Mouse (Mus musculus): ENCODE results near the gene Gstt4. TPM values are rescaled to one million over a fixed set of nuclear protein-coding genes. Genes with fewer than 3 reads are reported as not detected.

Gstt4 gene
- polyA plus RNA-seq, 1 experiment, result not detected

DNA sequence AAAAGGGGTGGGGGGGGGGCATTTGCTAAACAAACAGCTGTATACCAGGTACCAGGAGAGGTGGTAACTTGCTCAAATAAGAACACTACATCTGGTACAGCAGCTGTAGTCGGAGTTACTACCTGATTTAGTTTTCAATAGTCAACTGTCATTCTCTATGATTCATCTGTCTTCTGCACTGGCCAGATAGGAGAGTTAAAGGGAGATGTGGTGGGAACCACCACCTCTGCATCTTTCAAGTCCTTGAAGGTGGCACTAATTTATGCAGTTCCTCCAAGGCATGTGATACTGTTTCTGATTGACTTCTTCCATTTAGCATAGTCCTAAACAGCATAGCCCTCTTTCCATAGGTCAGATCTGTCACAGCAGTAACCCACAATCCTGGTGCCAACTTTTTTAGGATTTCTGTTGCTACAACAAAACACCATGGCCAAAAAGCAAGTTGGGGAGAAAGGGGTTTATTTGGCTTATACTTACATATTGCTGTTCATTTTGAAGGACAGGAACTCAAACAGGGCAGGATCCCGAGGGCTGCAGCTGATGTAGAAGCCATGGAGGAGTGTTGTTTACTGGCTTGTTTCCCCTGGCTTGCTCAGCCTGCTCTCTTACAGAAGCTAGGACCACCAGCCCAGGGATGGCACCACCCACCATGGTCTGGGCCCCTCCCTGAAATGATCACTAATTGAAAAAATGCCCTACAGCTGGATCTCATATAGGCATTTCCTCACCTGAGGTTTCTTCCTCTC is 7.4 kb upstream of the Gstt4 start:
- Histone ChIP-seq H3K79me3 (ENCODE audit: low read depth) (no peaks in the 10 kb centered on the region), H3K36me3 (ENCODE audit: control insufficient read depth, insufficient read depth) (no peaks in the 10 kb centered on the region), H3ac (ENCODE audit: control insufficient read depth, insufficient read length, low read depth) (no peak overlapping the region), H3K4me3 (ENCODE audit: insufficient read depth, poor library complexity, severe bottlenecking) (no peak overlapping the region), H3K27me3 (ENCODE audit: control insufficient read depth, insufficient read depth, insufficient read length) (no peaks in the 10 kb centered on the region), H3K79me2 (ENCODE audit: control insufficient read depth, insufficient read depth) (no peaks in the 10 kb centered on the region)
- TF ChIP-seq CEBPB (IDR thresholded peaks at IDR 0.05; ENCODE audit: low read depth), result no peak
- TF ChIP-seq USF1 (IDR thresholded peaks at IDR 0.05; ENCODE audit: low read depth), result no peak
- no peak for TF ChIP-seq MAX (IDR thresholded peaks at IDR 0.05)
- no peak for TF ChIP-seq FOSL1 (IDR thresholded peaks at IDR 0.05; ENCODE audit: insufficient read depth, low read length, poor library complexity, severe bottlenecking)
- TF ChIP-seq MYOG (IDR thresholded peaks at IDR 0.05; ENCODE audit: control insufficient read depth, extremely low read depth, insufficient read length), result no peak
- no peak for TF ChIP-seq MYOD1 (IDR thresholded peaks at IDR 0.05; ENCODE audit: control insufficient read depth, insufficient read length, low read depth)
- TF ChIP-seq CTCF (IDR thresholded peaks at IDR 0.05; ENCODE audit: control insufficient read depth, insufficient read depth, insufficient read length), result no peak

DNA sequence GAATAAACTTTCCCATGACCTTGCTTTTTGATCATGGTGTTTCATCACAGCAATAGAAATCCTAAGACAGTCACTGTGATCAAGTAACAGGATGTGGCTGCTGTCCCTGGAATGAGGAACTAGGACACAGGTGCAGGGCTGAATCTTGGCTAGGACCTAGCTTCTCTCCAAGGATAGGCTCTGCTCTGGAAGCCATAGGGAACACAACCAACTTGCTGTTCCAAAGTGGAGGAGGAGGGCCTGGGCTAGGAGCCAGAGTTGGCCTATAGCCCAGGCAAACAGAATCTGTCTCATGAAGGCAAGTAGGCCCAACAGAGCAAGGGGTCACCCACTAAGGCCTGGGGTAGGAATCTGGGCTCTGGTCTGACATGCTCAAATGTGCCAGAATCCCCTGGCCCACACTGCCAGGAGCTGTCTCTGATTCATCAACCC is 6.2 kb upstream of the Gstt4 start:
- Histone ChIP-seq H3K4me3 (ENCODE audit: insufficient read depth, poor library complexity, severe bottlenecking) (no peak overlapping the region), H3K79me3 (ENCODE audit: low read depth) (no peaks in the 10 kb centered on the region), H3ac (ENCODE audit: control insufficient read depth, insufficient read length, low read depth) (no peak overlapping the region), H3K36me3 (ENCODE audit: control insufficient read depth, insufficient read depth) (no peaks in the 10 kb centered on the region), H3K79me2 (ENCODE audit: control insufficient read depth, insufficient read depth) (no peaks in the 10 kb centered on the region), H3K27me3 (ENCODE audit: control insufficient read depth, insufficient read depth, insufficient read length) (no peaks in the 10 kb centered on the region)
- no peak for TF ChIP-seq MYOG (IDR thresholded peaks at IDR 0.05; ENCODE audit: control insufficient read depth, extremely low read depth, insufficient read length)
- no peak for TF ChIP-seq FOSL1 (IDR thresholded peaks at IDR 0.05; ENCODE audit: insufficient read depth, low read length, poor library complexity, severe bottlenecking)
- TF ChIP-seq CEBPB (IDR thresholded peaks at IDR 0.05; ENCODE audit: low read depth), result peak; percentile 58

DNA sequence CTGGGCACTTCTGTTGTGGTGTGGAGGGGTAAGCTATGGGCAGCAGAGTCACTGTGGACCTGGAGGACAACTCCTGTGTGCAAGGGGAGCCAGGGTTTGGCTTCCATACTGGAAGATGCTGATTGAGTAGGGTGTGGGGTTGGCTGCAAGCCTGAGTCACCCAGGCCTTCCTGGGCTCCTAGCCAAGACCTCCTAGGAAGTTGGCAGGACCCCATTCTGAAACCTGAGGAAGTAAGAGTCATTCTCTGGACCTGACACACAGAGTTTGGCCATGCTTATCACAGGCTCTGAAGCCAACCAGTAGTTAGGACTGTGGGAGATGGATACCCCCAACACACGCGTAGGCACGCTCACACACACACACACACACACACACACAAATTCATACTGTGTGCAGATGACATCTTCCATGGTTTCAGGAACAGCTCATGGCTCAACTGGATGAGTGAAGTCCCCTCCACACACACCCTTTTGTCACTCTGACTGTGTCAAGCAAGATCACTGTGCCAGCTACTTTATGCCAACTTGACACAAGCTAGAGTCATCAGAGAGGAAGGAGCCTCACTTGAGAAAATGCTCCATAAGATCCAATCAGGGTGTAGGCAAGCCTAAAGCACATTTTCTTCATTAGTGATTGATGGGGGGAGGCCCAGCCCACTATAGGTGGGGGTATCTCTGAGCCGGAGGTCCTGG is 5.5 kb upstream of the Gstt4 start:
- Histone ChIP-seq H3K27me3 (ENCODE audit: control insufficient read depth, insufficient read depth, insufficient read length) (no peaks in the 10 kb centered on the region), H3K79me3 (ENCODE audit: low read depth) (no peaks in the 10 kb centered on the region), H3K4me3 (ENCODE audit: insufficient read depth, poor library complexity, severe bottlenecking) (no peak overlapping the region), H3K36me3 (ENCODE audit: control insufficient read depth, insufficient read depth) (no peaks in the 10 kb centered on the region), H3ac (ENCODE audit: control insufficient read depth, insufficient read length, low read depth) (no peak overlapping the region), H3K79me2 (ENCODE audit: control insufficient read depth, insufficient read depth) (no peaks in the 10 kb centered on the region)
- TF ChIP-seq CTCF (IDR thresholded peaks at IDR 0.05; ENCODE audit: control insufficient read depth, insufficient read depth, insufficient read length), result no peak
- TF ChIP-seq USF1 (IDR thresholded peaks at IDR 0.05; ENCODE audit: low read depth), result no peak
- TF ChIP-seq CEBPB (IDR thresholded peaks at IDR 0.05; ENCODE audit: low read depth), result no peak
- no peak for TF ChIP-seq MYOG (IDR thresholded peaks at IDR 0.05; ENCODE audit: control insufficient read depth, extremely low read depth, insufficient read length)
- peak; percentile 29 for TF ChIP-seq FOSL1 (IDR thresholded peaks at IDR 0.05; ENCODE audit: insufficient read depth, low read length, poor library complexity, severe bottlenecking)
- peak; percentile 24 for TF ChIP-seq MAX (IDR thresholded peaks at IDR 0.05)
- TF ChIP-seq MYOD1 (IDR thresholded peaks at IDR 0.05; ENCODE audit: control insufficient read depth, insufficient read length, low read depth), result no peak

DNA sequence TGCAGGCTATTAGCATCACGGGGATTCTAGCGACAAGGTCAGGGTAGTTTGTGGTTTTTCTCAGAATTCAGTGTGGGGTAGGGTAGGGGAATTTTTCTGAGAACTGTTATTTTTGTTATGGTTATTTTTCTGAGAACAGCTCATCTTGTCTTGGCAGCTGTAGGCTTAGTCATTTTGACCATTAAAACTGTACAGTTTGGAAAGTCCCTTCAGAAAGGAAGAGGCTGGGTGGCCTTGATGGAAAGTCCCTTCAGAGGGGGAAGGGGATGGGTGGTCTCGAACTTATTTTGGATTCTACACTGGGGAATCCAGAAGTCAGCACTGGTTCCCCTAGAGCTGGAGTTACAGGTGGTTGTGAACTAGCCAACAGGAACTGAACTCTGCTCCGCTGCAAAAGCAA is 2.2 kb upstream of the Gstt4 start:
- H3K79me3 ChIP-seq (ENCODE audit: low read depth), result no peaks in the 10 kb centered on the region
- TF ChIP-seq CEBPB (IDR thresholded peaks at IDR 0.05; ENCODE audit: low read depth), result no peak
- TF ChIP-seq MYOG (IDR thresholded peaks at IDR 0.05; ENCODE audit: control insufficient read depth, extremely low read depth, insufficient read length), result no peak
- TF ChIP-seq MYOD1 (IDR thresholded peaks at IDR 0.05; ENCODE audit: control insufficient read depth, insufficient read length, low read depth), result no peak
- no peak for TF ChIP-seq MAX (IDR thresholded peaks at IDR 0.05)
- no peak for TF ChIP-seq USF1 (IDR thresholded peaks at IDR 0.05; ENCODE audit: low read depth)
- no peak for TF ChIP-seq CTCF (IDR thresholded peaks at IDR 0.05; ENCODE audit: control insufficient read depth, insufficient read depth, insufficient read length)
- TF ChIP-seq FOSL1 (IDR thresholded peaks at IDR 0.05; ENCODE audit: insufficient read depth, low read length, poor library complexity, severe bottlenecking), result no peak
- no peak overlapping the region for H3K4me3 ChIP-seq (ENCODE audit: insufficient read depth, poor library complexity, severe bottlenecking)
- no peaks in the 10 kb centered on the region for H3K27me3 ChIP-seq (ENCODE audit: control insufficient read depth, insufficient read depth, insufficient read length)
- H3K36me3 ChIP-seq (ENCODE audit: control insufficient read depth, insufficient read depth), result no peaks in the 10 kb centered on the region
- H3ac ChIP-seq (ENCODE audit: control insufficient read depth, insufficient read length, low read depth), result no peak overlapping the region
- H3K79me2 ChIP-seq (ENCODE audit: control insufficient read depth, insufficient read depth), result no peaks in the 10 kb centered on the region

DNA sequence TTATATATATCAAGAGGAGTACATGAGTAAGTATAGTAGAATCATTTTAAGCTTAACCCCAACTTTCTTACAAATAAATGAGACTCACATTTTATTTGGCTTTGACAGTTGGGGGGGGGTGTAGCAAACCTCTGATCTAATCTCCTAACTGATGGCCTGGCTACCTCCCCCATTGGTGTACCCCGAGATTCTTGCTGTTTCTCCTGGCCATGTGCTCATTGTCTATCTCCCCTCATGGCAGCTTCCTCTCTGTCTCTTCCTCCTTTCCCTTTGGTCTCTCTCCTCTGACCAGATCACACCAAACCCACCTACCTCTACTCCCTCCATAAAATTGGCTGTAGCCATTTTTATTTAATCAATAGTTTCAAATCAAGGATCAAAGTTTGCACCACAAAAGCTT is 1.4 kb upstream of the Gstt4 start:
- no peak overlapping the region for H3ac ChIP-seq (ENCODE audit: control insufficient read depth, insufficient read length, low read depth)
- H3K27me3 ChIP-seq (ENCODE audit: control insufficient read depth, insufficient read depth, insufficient read length), result no peaks in the 10 kb centered on the region
- no peaks in the 10 kb centered on the region for H3K79me3 ChIP-seq (ENCODE audit: low read depth)
- no peak overlapping the region for H3K4me3 ChIP-seq (ENCODE audit: insufficient read depth, poor library complexity, severe bottlenecking)
- no peaks in the 10 kb centered on the region for H3K79me2 ChIP-seq (ENCODE audit: control insufficient read depth, insufficient read depth)
- no peaks in the 10 kb centered on the region for H3K36me3 ChIP-seq (ENCODE audit: control insufficient read depth, insufficient read depth)
- TF ChIP-seq MYOG (IDR thresholded peaks at IDR 0.05; ENCODE audit: control insufficient read depth, extremely low read depth, insufficient read length) (no peak), CEBPB (IDR thresholded peaks at IDR 0.05; ENCODE audit: low read depth) (no peak), FOSL1 (IDR thresholded peaks at IDR 0.05; ENCODE audit: insufficient read depth, low read length, poor library complexity, severe bottlenecking) (no peak), MYOD1 (IDR thresholded peaks at IDR 0.05; ENCODE audit: control insufficient read depth, insufficient read length, low read depth) (no peak), MAX (IDR thresholded peaks at IDR 0.05) (no peak), CTCF (IDR thresholded peaks at IDR 0.05; ENCODE audit: control insufficient read depth, insufficient read depth, insufficient read length) (no peak), USF1 (IDR thresholded peaks at IDR 0.05; ENCODE audit: low read depth) (no peak)

Data from C2C12 (cell line).